Mouse (Mus musculus) left cerebral cortex, postnatal 25 days (tissue): ENCODE data around the gene Atp1a1. TPM values are rescaled to one million over a fixed set of nuclear protein-coding genes. Genes with fewer than 3 reads are reported as not detected.

ENCODE experiments used
- DNase-seq, 2 experiments: peaks; one replicate each; pipeline ENCODE4 v3.0.0; 2022; ENCODE audit warnings: low spot score in 2 of 2, mixed read lengths in 1 of 2
- intact Hi-C: fragments of 180-260 bp; cut with DNase I; formaldehyde crosslinking; loops from one replicate; pipeline ENCODE4 v1.15.1; 2025
- total RNA-seq, 2 experiments: library from RNA; stranded (reverse); gene quantifications; 2 replicates each; pipeline ENCODE4 v1.2.3; 2021

Atp1a1 gene
- total RNA-seq, 2 experiments from 2014 or later, result 1,156 to 1,300 TPM

DNA sequence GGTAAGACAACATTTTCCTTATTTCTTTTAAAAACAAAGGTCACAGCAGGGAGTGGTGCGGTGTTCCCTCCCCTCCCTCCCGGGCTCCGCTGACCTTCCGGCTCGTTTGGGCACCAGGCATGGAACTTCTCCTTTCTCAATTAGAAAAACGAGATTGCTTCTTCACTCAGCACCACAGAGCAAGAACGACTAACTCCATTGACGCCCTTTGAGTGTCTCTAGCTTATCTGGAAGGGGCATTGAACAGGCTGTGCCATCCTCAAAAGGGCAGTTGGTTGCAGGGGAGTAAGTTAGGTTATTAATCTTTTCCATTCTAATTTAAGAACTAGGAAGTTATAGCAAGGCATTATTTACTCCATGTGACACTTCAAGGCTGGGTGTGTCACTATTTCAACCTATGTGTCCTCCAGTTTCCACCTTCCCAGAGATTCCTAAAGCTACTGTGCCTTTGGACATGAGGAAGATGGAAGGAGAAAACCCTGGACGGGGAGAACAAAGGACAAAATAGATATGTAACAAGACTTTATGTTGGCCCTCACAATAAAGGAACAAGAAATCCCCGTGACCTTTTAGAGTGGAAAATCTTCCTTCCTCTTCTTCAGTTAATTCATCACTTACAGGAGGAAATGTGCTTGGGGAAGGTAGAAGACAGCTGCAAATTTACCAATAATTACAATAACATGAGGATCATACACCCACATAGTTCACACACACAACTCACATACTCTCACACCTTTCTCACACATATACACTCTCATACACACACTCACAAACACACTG, 7.0 kb downstream of the Atp1a1 start:
- intact Hi-C loops, result no loop called here
- DNase-seq, result no peak

DNA sequence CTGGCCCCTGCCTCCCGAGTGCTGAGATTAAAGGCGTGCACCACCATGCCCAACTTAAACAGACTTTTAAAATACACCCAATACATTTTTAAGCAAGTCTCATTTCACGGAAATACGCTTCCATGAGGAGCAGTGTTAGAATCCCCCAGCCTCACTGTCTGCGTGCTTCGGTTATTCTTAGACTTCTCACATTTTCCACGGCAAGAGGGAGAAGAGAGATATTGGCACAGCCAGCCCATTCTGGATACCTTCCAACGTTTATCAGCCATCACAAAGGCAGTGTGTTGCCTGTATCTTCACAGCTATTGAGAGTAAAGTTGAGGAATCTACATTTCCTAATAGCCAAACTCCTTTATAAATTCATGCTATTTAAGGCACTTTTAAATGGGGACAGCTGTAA, 7.8 kb downstream of the Atp1a1 start:
- intact Hi-C loops, result no loop called here
- peak in 1 of 2 experiments; percentile 62 for DNase-seq

DNA sequence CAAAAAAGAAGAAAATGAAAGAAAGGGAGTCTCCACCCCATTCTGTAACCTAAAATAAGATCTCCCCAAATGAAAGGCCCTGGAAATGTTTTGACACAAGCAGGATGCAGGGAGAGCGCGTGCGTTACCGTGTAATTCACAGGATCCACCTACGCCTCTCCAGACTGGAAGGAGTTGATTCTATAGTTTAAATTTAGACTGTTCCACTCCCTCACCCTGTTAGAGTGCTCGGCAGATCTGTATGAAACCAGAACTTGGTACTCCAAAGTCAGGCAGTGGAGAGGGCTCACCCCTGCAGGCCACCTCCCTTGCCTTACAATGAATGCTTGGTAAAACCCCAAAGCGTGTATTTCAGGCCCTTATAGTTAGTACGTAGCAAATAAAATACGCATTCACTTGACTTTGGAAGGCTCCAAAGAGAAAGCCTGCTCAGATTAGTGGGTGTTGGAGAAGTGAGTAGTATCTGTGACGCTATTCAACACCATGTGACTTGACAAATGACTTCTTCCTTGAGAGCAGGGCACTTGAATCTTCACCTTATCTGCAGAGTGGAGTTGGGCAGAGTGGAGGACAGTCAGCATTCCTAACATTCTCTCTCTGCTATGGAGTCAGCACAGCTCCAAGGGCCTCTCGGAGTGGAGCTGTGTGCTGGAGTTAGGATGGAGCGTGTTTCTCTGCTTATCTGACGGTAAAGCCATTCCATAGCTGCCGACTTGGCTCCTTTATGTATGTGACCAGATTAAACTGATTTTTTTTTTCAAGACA, 8.4 kb downstream of the Atp1a1 start:
- DNase-seq, result peak; percentile 75 to 94
- intact Hi-C loops, result no loop called here

DNA sequence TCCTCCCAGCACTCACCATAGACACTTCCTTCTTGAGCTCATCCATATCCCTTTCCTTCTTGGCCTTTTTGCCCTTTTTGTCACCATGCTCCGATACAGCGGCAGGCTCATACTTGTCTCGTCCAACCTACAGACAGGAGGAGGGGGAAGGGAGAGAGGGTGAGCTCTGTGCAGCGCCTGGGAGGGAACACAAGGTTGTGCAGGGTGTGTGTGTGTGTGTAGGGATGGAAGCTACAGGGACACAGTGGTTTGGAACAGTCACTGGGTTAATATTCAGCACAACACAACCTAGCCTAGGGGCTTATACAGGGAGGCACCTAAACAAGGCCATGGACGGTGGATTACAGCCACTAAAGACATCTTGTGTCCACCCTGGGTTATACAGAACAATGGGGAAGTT, 9.5 kb downstream of the Atp1a1 start:
- intact Hi-C loops, result no loop called here

DNA sequence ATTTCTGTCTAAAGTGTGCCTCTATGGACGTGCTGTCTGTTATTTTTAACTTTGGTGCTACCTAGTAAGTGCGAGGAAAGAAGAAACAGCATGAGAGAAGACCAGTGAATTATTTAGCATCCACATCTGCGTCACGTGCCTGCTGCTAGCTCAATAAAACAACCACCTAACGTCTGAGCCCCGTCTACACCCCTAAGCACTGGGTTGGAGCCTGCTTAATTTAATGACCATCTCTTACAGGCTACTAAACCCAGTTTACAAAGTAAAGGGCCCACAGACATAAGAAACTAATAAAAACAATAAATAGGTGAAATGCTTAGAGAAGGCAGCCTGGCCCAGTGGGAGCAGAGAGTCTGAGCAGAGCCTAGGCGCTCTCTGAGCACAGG, 11.2 kb downstream of the Atp1a1 start:
- no peak for DNase-seq
- intact Hi-C loops, result no loop called here

More for the DNA sequence above, 9.5 kb downstream of the Atp1a1 start:
- DNase-seq, result no peak

DNA sequence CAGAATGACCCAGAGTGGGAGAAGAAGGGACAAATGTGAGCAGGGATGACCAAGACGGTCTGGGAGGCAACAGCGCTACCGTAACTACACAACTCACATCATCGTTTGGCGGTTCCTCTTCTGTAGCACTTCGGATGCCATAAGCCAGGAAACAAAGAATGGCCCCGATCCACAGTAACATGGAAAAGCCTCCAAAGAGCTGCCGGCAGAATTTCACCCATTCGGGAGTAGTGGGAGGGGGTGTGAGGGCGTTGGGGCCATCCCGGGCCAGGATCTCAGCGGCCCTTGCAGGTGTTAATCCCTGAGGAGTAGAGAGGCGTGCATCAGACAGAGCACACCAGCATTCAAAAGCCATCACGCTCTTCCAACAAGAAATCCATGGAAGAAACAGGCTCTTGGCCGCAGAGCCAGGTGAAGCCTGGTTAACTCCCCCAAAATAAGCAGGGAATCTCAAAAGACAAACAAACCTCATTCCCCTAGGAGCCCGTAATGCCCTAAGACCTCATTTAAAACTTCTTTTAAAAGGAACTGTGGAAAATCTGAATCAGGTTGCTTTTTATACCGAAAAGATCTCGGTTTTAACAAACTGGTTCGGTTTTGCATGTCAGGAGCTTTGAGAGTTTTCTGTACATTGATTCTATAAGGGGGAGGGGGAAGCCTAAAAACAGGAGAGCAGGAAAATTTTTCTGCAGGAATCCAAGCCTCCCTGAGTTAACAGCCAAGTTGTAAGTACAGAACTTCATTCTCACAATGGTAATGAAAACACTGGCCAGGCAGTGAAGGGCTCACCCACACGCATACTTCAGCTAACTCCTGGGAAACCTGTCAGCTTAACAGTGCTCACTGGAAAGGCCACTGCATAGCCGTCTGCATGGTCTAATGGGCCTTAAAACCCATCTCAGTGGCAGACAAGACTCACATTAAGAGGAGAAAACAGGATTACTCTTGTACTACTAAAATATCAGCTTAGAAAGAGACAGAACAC, 11.9 kb downstream of the Atp1a1 start:
- intact Hi-C loops, result no loop called here
- no peak for DNase-seq

DNA sequence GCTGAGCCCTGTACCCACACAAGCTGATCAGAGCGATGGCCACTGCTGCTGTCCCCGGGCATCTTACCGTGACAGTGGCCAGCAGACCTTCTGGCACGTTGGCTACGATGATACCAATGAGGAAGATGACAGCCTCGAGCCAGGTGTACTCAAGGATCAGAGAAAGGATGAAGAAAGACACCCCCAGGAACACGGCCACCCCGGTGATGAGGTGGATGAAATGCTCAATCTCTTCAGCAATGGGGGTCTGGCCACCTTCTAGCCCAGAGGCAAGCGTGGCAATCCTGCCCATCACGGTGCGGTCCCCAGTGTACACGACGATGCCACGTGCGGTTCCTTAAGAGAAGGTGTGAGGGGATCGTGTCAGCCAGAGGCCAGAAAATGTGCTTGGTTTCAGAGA, 14.1 kb downstream of the Atp1a1 start:
- DNase-seq, result no peak
- intact Hi-C loops, result no loop called here

DNA sequence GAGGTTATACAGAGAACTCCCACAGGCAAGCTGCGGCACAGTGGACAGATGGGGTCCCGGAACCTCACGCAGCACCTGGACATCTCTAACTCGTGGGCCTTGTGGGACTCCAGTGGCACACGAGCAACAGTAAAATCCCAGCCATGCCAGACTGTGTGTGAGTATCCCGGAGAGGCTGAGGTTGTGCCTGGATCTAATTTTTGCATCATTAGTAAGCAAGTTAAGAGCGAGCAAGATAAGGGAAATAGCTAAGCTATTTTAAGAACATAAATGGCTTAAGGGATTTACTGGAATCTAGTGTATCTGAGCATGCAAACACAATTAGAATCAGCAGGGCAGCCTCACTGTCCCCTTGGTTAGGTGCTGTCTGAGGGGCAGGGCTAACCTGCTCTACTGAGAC, 16.2 kb downstream of the Atp1a1 start:
- intact Hi-C loops, result no loop called here
- DNase-seq, result no peak

DNA sequence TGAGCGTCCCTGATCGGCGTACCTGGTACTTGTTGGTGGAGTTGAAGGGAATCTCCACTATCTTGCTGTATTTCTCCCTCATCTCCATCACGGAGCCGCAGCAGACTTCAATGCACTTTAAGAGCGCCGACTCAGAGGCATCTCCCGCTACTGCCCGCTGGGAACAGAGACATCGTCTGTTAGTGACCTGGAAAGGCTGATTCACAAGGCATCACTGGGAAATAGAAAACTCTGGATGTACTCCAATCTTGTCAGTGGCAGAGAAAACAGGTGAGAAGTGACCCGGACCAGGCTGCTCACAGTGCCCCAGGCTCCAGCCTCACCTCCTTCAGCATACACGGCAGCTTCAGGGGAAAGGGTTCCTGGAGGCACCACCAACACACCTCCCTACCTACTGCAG, 17.7 kb downstream of the Atp1a1 start:
- intact Hi-C loops, result no loop called here
- DNase-seq, result no peak

DNA sequence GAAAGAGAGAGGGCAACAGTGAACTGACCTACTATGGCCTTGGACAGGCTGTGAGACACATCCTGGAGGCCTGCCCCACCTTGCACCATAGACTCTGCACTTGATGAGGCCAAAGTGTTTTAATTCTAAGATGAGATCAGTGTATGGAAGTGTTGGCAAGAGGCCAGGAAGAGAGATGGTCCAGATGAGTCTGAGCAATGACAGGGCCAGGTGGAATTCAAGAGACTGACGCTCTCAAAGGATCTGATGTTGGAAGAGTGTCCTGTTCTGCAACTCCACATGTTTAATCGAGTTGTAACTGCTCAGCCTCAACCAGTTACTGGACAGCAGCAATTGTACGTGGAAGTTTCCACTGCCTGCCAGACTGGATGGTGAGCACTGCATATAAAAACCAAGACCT, 26.4 kb downstream of the Atp1a1 start:
- peak in 1 of 2 experiments; percentile 16 for DNase-seq
- intact Hi-C loops, result no loop called here

DNA sequence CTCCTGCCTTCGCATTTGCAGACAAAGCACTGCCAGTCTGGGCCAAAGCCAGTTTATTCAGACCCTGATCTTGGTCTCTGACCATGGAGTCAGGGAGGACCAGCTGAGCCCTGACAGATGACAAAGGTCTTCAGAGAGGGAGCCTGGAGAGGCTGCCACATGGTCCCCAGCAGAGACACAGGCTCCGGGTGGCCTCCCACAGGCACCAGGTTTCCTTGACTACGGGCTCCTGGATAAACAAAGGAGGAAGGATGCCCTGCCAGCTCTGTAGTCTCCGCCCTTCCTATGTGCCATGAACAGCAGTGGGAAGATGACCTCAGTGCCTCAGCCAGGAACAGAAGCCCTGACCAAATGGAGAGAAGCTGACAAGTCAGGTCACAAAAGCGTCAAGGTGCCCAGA, 27.1 kb downstream of the Atp1a1 start:
- intact Hi-C loops, result no loop called here
- peak in 1 of 2 experiments; percentile 3 for DNase-seq

DNA sequence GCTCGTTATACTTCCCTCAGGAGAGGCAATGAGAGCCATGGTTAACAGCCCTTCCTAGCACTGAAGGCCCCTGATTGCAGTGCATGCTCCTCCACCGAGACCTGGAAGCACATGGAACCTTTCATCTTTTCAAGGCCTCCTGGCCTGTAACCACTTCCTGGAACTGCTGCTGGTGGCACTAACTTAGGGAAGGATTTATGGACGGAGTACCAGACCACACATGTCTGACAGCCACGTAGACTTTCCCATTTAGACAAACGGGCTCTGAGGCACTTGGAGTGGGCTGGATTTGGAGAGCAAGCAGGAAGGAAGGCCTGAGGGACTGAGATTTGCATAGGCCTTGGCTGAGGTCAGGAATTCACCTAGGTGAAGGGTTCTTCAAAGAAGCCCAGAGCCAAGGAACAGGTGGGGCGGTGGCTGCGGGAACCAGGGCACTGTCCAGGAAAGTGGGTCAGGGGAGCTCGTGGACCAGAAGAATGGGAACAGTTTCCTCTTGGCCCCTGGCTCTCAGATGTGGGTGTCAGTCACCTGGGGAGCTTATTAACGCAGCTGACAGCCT, 28.9 kb downstream of the Atp1a1 start:
- intact Hi-C loops, result no loop called here
- no peak for DNase-seq

DNA sequence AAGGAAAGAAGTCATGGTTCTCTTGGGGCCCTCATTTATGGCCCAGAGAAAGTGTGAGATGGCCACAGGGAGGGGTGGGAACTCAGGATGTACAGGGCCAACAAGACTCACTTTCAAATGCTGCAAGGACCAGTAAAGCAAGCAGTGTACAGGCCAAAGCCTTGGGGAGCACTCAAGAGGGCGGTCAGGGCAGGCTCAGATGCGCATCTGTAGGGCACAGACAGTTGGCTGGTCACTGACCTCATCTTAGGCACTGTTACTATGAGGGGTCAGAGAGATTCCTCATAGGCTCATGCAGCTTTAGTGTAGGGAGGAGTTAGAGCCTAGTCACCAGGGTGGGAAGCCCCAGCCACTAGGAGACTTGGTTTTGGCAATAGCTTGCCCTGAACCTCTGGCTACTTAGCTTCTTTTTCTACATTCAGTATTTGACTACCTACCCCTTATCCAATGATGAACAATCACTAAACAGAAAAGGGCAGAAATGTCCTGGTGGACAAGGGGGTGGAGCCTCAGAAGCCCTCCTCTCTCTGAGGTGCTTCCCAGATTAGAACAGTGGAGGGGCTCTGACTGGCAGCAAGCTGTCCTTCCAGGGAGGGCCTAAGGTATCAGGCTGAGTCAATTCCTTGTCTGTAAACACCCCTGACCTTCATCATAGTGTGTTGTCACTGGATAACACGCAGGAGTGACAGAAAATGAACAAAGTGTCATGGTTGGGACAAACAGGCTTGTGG, 29.9 kb downstream of the Atp1a1 start:
- DNase-seq, result no peak
- intact Hi-C loops, result loop anchor here (5.0 kb wide), 1 partner anchor 67 kb away; no protein-coding TSS in a partner anchor

DNA sequence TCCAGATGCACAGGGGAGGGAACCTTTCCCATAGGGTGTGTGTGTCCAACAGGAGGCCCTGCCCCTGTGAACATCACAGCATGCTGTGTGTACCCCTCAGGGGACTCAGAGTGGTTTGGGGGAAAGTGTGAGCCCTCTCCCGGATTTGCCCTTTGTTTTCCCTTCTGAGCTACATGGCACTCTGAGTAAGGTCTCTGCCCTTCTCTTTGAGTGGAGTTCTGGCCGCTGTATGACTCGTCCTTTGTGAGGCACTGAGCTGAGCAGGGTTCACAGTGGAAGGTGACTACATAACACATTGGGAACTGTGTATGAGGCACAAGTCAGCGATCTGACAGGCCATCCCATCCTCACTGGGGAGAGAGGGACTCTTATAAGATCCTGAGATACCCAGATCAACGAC, 31.5 kb downstream of the Atp1a1 start:
- intact Hi-C loops, result loop anchor here (5.0 kb wide), 1 partner anchor 66 kb away; no protein-coding TSS in a partner anchor
- DNase-seq, result no peak

DNA sequence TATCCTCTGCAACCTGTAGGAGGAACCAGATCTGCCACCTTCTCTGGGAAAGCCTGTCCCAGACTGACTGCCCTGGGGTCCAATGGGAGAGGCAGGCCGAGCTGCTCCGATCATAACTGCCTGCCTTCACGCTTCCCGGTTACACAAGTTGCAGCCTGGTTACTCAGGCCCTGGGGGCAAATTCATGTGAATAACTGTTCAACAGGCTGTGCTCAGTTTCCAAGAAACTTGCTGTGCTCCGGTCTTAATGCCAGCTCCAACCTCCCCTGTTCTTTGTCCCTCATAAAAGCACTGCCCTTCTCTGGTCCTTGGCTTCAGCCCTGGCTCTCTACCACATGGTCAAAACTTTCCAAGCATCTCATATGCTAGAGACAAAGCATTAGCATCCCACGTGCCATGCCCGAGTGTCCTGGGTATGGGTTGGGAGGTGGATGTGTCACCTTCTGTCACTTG, 32.3 kb downstream of the Atp1a1 start:
- intact Hi-C loops, result loop anchor here (5.0 kb wide), 1 partner anchor 65 kb away; no protein-coding TSS in a partner anchor

DNA sequence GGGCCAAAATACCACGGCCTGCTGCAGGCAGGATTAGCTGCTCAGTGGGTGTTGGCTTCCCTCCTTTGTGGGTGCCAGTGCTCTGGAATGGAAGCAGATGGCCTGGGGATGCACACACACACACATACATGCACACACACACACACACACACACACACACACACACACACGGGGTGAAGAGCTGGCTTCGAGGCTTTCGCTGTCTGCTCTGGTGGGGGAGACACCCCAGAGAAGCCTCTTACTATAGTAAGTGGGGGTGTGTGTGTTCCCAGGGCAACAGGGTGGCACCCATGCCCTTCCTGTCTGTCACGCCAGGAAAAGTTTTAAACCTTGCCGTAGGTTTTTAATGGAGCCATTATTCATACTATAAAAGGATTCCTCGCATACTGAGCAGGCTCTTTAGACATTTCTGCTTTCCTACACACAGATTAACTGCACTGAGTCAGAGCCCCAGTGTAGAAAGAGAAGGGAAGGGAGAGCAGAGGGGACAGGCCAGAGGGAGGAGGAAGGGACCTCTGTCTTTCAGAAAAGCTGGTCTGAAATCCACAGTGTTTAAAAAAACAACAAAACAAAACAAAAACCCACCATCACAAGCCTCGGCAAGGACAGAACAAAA, 32.9 kb downstream of the Atp1a1 start:
- intact Hi-C loops, result loop anchor here (5.0 kb wide), 1 partner anchor 64 kb away; no protein-coding TSS in a partner anchor
- no peak for DNase-seq

More for the DNA sequence above, 32.3 kb downstream of the Atp1a1 start:
- DNase-seq, result no peak

DNA sequence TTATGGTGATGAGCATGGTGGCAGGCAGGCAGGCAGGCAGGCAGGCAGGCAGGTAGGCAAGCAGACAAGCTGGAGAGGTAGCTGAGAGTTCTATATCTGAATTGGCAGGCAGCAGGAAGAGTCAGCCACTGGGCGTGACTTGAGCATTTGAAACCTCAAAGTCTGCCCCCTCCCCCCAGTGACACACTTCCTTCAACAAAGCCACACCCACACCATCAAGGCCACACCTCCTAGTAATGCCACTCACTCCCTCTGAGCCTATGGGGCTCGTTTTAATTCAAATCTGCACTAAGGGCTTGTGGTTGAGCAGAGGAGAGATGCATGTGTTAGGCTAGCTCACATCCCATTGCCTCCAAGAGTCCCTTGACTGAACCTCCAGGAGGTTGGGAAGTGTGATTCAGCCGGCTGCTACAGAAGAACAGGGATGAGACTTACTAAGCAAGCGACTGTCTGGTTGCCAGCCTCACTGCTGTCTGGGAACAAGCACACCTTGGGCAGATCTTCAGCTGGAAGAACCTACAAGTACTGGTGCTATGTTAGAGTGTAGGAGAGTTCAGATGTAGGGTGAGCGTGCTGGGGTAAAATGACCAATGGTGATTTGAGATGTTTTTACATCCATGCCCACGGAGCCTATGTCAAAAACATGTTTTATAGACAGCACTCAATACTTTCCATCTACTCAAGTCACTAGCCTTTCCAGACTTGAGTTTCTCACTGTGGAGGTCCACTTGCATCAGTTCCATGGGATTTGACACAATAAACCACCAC, 33.6 kb downstream of the Atp1a1 start:
- intact Hi-C loops, result loop anchor here (5.0 kb wide), 1 partner anchor 64 kb away; no protein-coding TSS in a partner anchor
- DNase-seq, result no peak
